Mouse (Mus musculus) thymus, postnatal 14 days (tissue): ENCODE measurements around the gene Txlng.

ENCODE experiments used
- DNase-seq: peaks from one replicate; pipeline ENCODE4 v3.0.0; 2021

Txlng gene

GRCm38 (mm10) chrX:162759251-162760114 is 69.8 kb downstream of the Txlng start:
- peak; percentile 58 for DNase-seq

- DNase-seq = no peak
These were observed 73.2 kb downstream of the Txlng start for GRCm38 (mm10) chrX:162756058-162756457.

GRCm38 (mm10) chrX:162754314-162754713 is 74.9 kb downstream of the Txlng start:
- DNase-seq = no peak

- no peak for DNase-seq
These were observed 76.8 kb downstream of the Txlng start for GRCm38 (mm10) chrX:162752418-162752817.

GRCm38 (mm10) chrX:162748696-162749420 is 80.4 kb downstream of the Txlng start:
- DNase-seq = no peak

GRCm38 (mm10) chrX:162736140-162736659 is 93.1 kb downstream of the Txlng start:
- peak; percentile 16 for DNase-seq

- DNase-seq = peak; percentile 73
These were observed 94.0 kb downstream of the Txlng start for GRCm38 (mm10) chrX:162734997-162735929.

- no peak for DNase-seq
These were observed 99.2 kb downstream of the Txlng start for GRCm38 (mm10) chrX:162730031-162730430.
